Mouse (Mus musculus) spleen, adult 2 months (tissue): ENCODE measurements at regions not wholly inside any gene's neighbourhood (a gene's known extent, or its start where the extent isn't known, plus 50 kb on each side); places are given as distances from the start of the nearest gene placed in this dataset.

Experiments
- DNase-seq, 2 experiments: peaks; one replicate each; pipeline versions ENCODE4 v3.0.0 to v3.0.0-alpha.2; 2012 to 2021; ENCODE audit warnings: low spot score in 2 of 2, low read depth in 1 of 2
- H3K27ac ChIP-seq: fragments of 200-500 bp; 2 replicates; pipeline ENCODE4 v1.5.1; 2012; ENCODE audit warnings: low read length, inconsistent platforms; ENCODE audit not compliant: insufficient read depth
- H3K27me3 ChIP-seq: fragments of 200-500 bp; 2 replicates; pipeline ENCODE4 v1.6.1; 2012; ENCODE audit warnings: mild to moderate bottlenecking, moderate library complexity, low read length, inconsistent platforms; ENCODE audit not compliant: control insufficient read depth, insufficient read depth
- H3K36me3 ChIP-seq: fragments of 200-500 bp; 2 replicates; pipeline ENCODE4 v1.6.1; 2012; ENCODE audit warnings: mild to moderate bottlenecking, low read length, inconsistent platforms; ENCODE audit not compliant: control insufficient read depth, insufficient read depth
- H3K4me1 ChIP-seq: fragments of 200-500 bp; 2 replicates; pipeline ENCODE4 v1.6.1; 2011; ENCODE audit warnings: inconsistent platforms; ENCODE audit not compliant: control insufficient read depth, insufficient read depth, insufficient read length
- H3K4me3 ChIP-seq: fragments of 200-500 bp; 2 replicates; pipeline ENCODE4 v1.5.1; 2011; ENCODE audit warnings: mild to moderate bottlenecking, inconsistent platforms; ENCODE audit not compliant: insufficient read depth, insufficient read length; ENCODE audit errors: extremely low read depth
- CTCF ChIP-seq: fragments of 200-500 bp; IDR thresholded peaks from 2 replicates; pipeline ENCODE4 v1.5.1; 2011; ENCODE audit warnings: mild to moderate bottlenecking, inconsistent platforms; ENCODE audit not compliant: insufficient read depth, insufficient read length, insufficient replicate concordance; ENCODE audit errors: extremely low read depth
- POLR2A ChIP-seq: fragments of 200-500 bp; IDR thresholded peaks from 2 replicates; pipeline ENCODE4 v1.6.1; 2011; ENCODE audit warnings: low read depth, low read length, inconsistent platforms
- WGBS: fragments of 180-500 bp; shearing (Covaris S2); methylation state at CpG from one replicate; pipeline ENCODE4 v1.1.7; 2018; 5-methylcytosine and 5-hydroxymethylcytosine counted together

DNA sequence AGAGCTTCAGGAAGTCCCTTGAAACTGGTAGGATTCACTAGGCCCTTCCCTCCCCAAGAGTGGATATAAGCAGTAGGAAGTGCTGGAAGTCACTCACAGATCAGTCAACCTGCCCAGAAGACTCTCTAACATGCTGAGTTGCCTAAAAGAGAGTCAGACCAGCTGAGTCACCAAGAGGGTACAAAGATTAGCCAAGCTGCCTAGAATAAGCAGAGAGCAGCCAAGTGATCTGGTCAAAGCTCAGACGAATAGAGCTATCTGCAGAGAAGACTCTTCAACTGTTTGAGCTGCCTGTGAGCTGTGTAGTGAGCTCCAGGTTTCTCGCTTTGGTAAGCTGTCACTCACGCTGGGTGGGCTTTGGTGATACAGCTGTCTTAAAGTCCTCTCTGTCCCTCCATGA, 207.4 kb upstream of the Kdm8 start:
- no peak for DNase-seq
- WGBS, result 88% methylated on average over 3 of the region's 3 CpGs
- no peaks in the 10 kb centered on the region for H3K4me1 ChIP-seq
- TF ChIP-seq POLR2A, result no peak
- TF ChIP-seq CTCF, result no peak
- no peaks in the 10 kb centered on the region for H3K27me3 ChIP-seq
- no peak overlapping the region for H3K4me3 ChIP-seq
- no peaks in the 10 kb centered on the region for H3K36me3 ChIP-seq
- no peak overlapping the region for H3K27ac ChIP-seq

DNA sequence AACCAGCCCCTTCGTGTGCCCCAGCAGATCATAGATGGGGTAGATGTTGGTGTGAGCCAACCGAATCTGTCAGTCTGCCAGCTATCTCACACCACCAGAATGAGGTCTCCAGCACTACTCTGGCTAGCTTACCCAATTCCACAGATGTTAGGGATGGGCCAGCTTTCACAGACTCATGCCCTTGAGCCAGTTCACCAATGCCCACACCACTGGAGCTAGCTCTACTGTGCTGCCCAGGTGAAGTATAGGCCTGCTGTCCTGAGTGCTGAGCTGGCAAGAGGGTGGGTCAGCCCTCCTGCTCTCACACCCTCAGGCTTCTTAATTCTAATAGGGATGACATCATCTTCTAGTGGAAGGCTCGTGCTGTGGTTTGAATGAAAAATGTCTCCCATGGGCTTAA, 201.5 kb upstream of the Kdm8 start:
- TF ChIP-seq POLR2A (no peak), CTCF (no peak)
- no peaks in the 10 kb centered on the region for H3K36me3 ChIP-seq
- 82% methylated on average over 3 of the region's 3 CpGs for WGBS
- H3K27me3 ChIP-seq, result no peaks in the 10 kb centered on the region
- H3K4me3 ChIP-seq, result no peak overlapping the region
- no peaks in the 10 kb centered on the region for H3K4me1 ChIP-seq
- no peak overlapping the region for H3K27ac ChIP-seq
- DNase-seq, result no peak

DNA sequence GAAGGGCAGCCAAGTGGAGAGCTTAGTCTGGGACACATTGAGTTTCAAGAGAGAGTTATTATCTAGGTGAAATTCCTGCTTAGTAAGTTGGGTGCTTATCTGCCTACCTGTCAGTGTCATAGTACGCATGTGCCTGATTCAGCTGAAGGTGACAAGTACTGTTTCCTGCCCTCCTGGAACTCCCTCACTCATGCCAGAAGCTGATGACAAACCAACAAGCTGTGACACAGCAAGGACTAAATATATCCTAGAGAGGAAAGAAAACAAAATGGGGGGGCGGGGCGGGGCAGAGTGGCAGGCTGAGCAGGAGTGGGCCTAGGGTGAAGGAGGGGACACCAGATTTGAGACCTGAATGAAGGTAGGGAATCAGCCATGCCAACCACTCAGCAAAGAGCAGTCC, 196.1 kb upstream of the Kdm8 start:
- Histone ChIP-seq H3K36me3 (no peaks in the 10 kb centered on the region), H3K27ac (no peak overlapping the region), H3K4me3 (no peak overlapping the region), H3K27me3 (no peaks in the 10 kb centered on the region), H3K4me1 (no peaks in the 10 kb centered on the region)
- DNase-seq, result no peak
- WGBS, result 88% methylated on average over 3 of the region's 3 CpGs
- no peak for TF ChIP-seq POLR2A
- TF ChIP-seq CTCF, result no peak

DNA sequence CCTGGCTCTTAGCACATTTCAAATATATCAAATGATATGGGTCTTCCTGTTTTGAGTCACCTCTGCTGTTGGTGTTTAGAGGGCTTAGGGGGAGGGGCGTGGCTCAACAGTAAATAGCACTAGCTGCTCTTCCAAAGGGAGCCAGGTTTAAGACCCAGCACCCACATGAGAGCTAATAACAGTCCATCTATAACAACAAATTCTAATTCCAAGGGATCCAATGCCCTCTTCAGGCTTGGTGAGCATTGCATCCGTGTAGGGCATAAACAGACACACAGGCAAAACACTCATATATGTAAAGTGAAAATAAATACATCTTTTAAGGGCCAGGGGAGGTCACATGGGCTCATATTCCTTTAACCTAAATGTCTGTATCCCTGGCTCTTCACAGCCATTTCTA, 194.1 kb upstream of the Kdm8 start:
- TF ChIP-seq POLR2A (no peak), CTCF (no peak)
- H3K27ac ChIP-seq, result no peak overlapping the region
- H3K36me3 ChIP-seq, result no peaks in the 10 kb centered on the region
- no peaks in the 10 kb centered on the region for H3K27me3 ChIP-seq
- DNase-seq, result no peak
- no peaks in the 10 kb centered on the region for H3K4me1 ChIP-seq
- WGBS, result 71% methylated on average over 2 of the region's 2 CpGs
- H3K4me3 ChIP-seq, result no peak overlapping the region

DNA sequence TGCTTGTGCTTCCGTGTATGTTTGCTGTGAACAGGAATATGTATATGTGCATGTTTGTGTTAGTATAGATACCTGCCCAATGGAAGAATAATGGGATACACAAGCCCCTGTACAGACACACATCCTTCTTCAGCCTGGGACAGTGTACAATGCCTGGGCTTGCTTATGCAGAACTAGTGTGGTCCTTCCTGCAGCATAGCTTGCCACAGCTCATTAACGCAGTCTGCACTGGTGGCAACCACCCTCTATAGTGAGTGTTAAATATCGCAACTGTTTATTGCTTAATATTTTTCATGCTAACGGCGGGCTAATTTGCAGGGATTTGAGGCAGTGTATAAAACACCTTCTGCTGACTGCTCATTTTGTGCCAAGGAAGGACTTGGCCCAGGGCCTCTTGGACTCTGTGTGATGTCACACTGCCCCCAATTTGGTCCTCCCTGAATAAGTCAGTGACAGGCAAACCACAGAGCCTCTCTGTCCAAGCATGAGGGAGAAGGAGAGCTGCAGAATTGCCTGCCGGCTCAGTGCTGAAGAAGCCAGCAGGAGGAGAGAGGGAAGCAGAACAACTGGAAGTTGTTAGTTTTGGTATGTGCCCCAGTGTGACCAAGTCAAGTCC, 193.4 kb upstream of the Kdm8 start:
- H3K36me3 ChIP-seq, result no peaks in the 10 kb centered on the region
- TF ChIP-seq POLR2A (no peak), CTCF (no peak)
- H3K4me1 ChIP-seq, result no peaks in the 10 kb centered on the region
- no peak for DNase-seq
- no peaks in the 10 kb centered on the region for H3K27me3 ChIP-seq
- H3K4me3 ChIP-seq, result no peak overlapping the region
- H3K27ac ChIP-seq, result no peak overlapping the region
- WGBS, result 81% methylated on average over 6 of the region's 6 CpGs

DNA sequence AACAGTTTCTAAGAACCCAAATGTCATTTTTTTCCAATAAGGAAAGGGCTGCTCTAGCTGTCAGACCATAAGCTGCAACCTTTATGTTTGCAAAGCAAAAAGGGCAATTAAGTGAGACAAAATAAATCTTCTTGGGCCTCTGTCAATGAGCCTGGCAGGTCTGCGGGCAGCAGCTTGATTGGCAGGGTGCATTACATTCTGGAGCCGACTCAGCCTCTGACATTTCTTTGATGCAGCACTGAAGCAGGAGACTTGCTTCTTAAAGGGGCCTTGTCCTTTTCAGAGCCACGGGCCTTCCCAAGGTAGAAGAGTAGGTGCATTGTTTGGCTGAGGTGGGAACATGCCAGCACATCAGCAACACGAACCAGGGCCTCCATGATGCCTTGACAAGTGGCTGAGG, 190.2 kb upstream of the Kdm8 start:
- Histone ChIP-seq H3K4me1 (no peaks in the 10 kb centered on the region), H3K27me3 (no peaks in the 10 kb centered on the region), H3K27ac (no peak overlapping the region), H3K36me3 (no peaks in the 10 kb centered on the region), H3K4me3 (no peak overlapping the region)
- TF ChIP-seq POLR2A (no peak), CTCF (no peak)
- 43% methylated on average over 4 of the region's 4 CpGs for WGBS
- DNase-seq, result no peak

DNA sequence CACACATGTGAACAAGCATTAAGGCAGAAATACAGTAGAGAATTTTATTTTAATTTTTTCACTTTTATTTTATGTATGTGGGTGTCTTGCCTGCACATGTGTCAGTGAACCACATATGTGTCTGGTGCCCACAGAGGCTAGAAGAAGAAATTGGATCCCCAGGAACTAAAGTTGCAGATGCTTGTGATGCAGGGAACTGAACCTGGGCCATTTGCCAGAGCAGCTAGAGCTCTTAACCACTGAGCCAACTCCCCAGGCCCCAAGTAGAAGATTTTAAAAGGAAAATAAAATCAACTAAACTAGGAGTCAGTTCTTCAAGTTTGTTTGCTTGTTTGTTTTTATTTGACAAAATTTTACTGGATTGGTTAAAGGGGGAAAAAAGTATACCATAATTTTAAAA, 185.5 kb upstream of the Kdm8 start:
- Histone ChIP-seq H3K36me3 (no peaks in the 10 kb centered on the region), H3K27me3 (no peaks in the 10 kb centered on the region), H3K4me3 (no peak overlapping the region), H3K27ac (no peak overlapping the region), H3K4me1 (no peaks in the 10 kb centered on the region)
- DNase-seq, result no peak
- TF ChIP-seq POLR2A (no peak), CTCF (no peak)
